Mouse (Mus musculus): ENCODE data around the gene Ubr4. TPM values are rescaled to one million over a fixed set of nuclear protein-coding genes. Genes with fewer than 3 reads are reported as not detected.

The Ubr4 gene
- total and polyA plus RNA-seq, 3 experiments = 90.0 to 123 (median 109) TPM

DNA sequence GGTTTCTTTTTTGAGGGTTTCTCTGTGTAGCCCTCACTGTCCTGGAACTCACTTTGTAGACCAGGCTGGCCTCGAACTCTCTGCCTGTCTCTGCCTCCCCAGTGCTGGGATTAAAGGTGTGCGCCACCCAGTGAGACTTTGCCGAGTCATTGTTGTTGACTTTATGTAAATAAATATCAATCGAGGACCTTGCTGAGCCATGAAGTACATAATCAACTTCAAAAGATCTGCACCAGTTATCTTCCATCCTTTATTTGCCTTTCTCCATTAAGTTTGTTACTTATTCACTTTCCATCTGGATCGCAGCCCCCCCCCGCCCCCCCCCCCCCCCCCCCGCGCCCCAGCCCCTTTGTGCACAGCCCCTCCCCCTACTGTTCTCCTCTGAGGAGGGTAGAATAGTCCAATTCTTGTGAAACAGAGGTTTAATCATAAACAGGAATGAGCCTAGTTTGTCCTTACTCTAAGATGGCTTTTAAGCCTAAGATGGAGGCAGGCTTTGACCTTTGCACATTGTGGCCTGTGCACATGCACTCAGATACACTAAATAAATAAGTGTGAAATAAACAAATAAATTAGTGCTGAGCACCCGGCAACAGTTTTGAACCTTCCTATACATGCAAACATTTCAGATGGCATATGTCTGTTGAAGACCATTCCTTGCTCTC lies 17.6 kb upstream of the Ubr4 start:
- DNase-seq = no peak
- Histone ChIP-seq H3K4me3 (no peak overlapping the region), H3K4me1 (ENCODE audit: control insufficient read depth, insufficient read depth, low read length) (no peaks in the 10 kb centered on the region), H3K9ac (ENCODE audit: low read depth, low read length) (no peak overlapping the region), H3K79me2 (replicated peaks; ENCODE audit: control insufficient read depth, insufficient read depth, low read length) (no peaks in the 10 kb centered on the region), H3K27me3 (ENCODE audit: control insufficient read depth, insufficient read depth, low read length) (no peaks in the 10 kb centered on the region), H3K27ac (no peak overlapping the region), H3K36me3 (ENCODE audit: control insufficient read depth, insufficient read depth, low read length) (no peaks in the 10 kb centered on the region)
- intact Hi-C loops (cut with DNase I) = loop anchor here (5.0 kb wide), 1 partner anchor 47 kb away; no protein-coding TSS in a partner anchor
- WGBS = 62% methylated on average over 8 of the region's 9 CpGs
- TF ChIP-seq CTCF (IDR thresholded peaks at IDR 0.05) (no peak), EP300 (IDR thresholded peaks at IDR 0.05; ENCODE audit: insufficient read depth, low read depth, low read length) (no peak), POLR2A (IDR thresholded peaks at IDR 0.05; ENCODE audit: insufficient read depth, low read depth, low read length) (no peak)

GRCm38 (mm10) chr4:139335507-139335906 lies 16.9 kb upstream of the Ubr4 start:
- TF ChIP-seq POLR2A (IDR thresholded peaks at IDR 0.05; ENCODE audit: insufficient read depth, low read depth, low read length) (no peak), EP300 (IDR thresholded peaks at IDR 0.05; ENCODE audit: insufficient read depth, low read depth, low read length) (no peak), CTCF (IDR thresholded peaks at IDR 0.05) (no peak)
- Histone ChIP-seq H3K79me2 (replicated peaks; ENCODE audit: control insufficient read depth, insufficient read depth, low read length) (no peaks in the 10 kb centered on the region), H3K36me3 (ENCODE audit: control insufficient read depth, insufficient read depth, low read length) (no peaks in the 10 kb centered on the region), H3K9ac (ENCODE audit: low read depth, low read length) (no peak overlapping the region), H3K4me1 (ENCODE audit: control insufficient read depth, insufficient read depth, low read length) (no peaks in the 10 kb centered on the region), H3K27ac (no peak overlapping the region), H3K4me3 (no peak overlapping the region), H3K27me3 (ENCODE audit: control insufficient read depth, insufficient read depth, low read length) (no peaks in the 10 kb centered on the region)
- no peak for DNase-seq
- WGBS = 35% methylated on average over 7 of the region's 7 CpGs
- intact Hi-C loops (cut with DNase I) = loop anchor here (5.0 kb wide), 1 partner anchor 48 kb away; no protein-coding TSS in a partner anchor

DNA sequence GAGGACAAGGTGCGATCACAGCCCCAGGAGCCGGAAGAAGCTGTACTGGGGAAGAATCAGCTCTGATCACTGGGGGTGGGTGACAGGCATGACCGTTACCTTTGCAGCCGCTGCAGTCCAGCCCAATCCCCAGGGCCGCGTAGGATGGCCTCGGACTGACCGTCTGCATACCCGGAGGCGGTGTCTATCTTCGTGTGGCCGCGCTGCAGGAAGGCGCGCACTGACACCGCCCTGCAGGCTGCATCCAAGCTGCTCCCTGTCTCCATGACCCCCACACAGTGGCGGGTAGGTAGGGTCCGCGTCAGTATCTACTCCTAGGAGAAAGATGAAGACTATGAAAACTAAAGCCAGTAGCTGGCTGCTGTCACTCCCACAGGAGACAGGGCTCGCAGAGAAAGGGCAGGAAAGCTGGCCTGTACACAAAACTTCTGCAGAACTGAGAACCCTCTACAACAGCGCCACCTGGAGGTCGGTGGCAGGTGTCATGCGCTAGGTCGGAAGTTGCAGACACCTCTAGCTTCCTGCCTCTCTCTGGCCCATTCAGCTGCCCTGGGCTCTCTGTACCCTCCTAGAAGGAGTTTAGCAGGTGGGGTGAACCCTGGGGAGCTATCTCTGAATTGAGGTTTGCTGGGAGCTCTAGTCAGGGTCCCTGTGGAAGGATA lies 15.5 kb upstream of the Ubr4 start:
- Histone ChIP-seq H3K36me3 (ENCODE audit: control insufficient read depth, insufficient read depth, low read length) (no peaks in the 10 kb centered on the region), H3K27ac (no peak overlapping the region), H3K79me2 (replicated peaks; ENCODE audit: control insufficient read depth, insufficient read depth, low read length) (no peaks in the 10 kb centered on the region), H3K4me3 (no peak overlapping the region; the same call in 1 of the 2 replicates), H3K27me3 (ENCODE audit: control insufficient read depth, insufficient read depth, low read length) (no peaks in the 10 kb centered on the region), H3K4me1 (ENCODE audit: control insufficient read depth, insufficient read depth, low read length) (no peaks in the 10 kb centered on the region), H3K9ac (ENCODE audit: low read depth, low read length) (peak overlapping the region; percentile 37)
- 12% methylated on average over 24 of the region's 24 CpGs for WGBS
- peak; percentile 79 to 84 for DNase-seq
- intact Hi-C loops (cut with DNase I) = loop anchor here (1.0 to 5.0 kb wide), 2 partner anchors 50 to 251 kb away; no protein-coding TSS in a partner anchor
- TF ChIP-seq POLR2A (IDR thresholded peaks at IDR 0.05; ENCODE audit: insufficient read depth, low read depth, low read length) (no peak), CTCF (IDR thresholded peaks at IDR 0.05) (peak; percentile 84), EP300 (IDR thresholded peaks at IDR 0.05; ENCODE audit: insufficient read depth, low read depth, low read length) (0 out of 2 replicates have a peak, but pooled peaks have one; percentile 45)

- intact Hi-C loops (cut with DNase I) = loop anchor here (5.0 kb wide), 1 partner anchor 51 kb away; no protein-coding TSS in a partner anchor
- no peak for DNase-seq
- WGBS = 45% methylated on average over 33 of the region's 33 CpGs
Measured at GRCm38 (mm10) chr4:139338145-139338544, 14.3 kb upstream of the Ubr4 start.

DNA sequence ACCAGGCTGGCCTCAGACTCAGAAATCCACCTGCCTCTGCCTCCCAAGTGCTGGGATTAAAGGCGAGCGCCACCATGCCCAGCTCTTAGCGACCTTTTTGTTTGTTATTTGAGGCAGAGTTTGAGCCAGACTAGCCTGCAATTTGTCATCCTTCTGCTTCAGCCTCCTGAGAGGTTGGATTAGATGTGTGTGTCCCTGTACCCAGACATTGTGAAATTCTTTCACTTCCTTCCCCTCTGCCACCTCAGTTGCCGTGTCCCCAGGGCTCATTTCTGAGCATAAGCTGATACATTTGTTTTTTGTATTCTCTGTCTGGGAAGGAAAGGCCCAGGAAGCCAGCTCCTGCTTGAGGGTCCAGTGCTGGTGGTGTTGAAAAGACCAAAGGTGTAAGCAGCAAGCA lies 11.6 kb upstream of the Ubr4 start:
- H3K27me3 ChIP-seq (ENCODE audit: control insufficient read depth, insufficient read depth, low read length) = no peaks in the 10 kb centered on the region
- no peak overlapping the region for H3K9ac ChIP-seq (ENCODE audit: low read depth, low read length)
- H3K36me3 ChIP-seq (ENCODE audit: control insufficient read depth, insufficient read depth, low read length) = no peaks in the 10 kb centered on the region
- 68% methylated on average over 4 of the region's 4 CpGs for WGBS
- H3K4me3 ChIP-seq = no peak overlapping the region
- no peak for TF ChIP-seq EP300 (IDR thresholded peaks at IDR 0.05; ENCODE audit: insufficient read depth, low read depth, low read length)
- no peak for TF ChIP-seq POLR2A (IDR thresholded peaks at IDR 0.05; ENCODE audit: insufficient read depth, low read depth, low read length)
- no peak for TF ChIP-seq CTCF (IDR thresholded peaks at IDR 0.05)
- no peak for DNase-seq
- intact Hi-C loops (cut with DNase I) = no loop called here
- no peak overlapping the region for H3K27ac ChIP-seq
- H3K4me1 ChIP-seq (ENCODE audit: control insufficient read depth, insufficient read depth, low read length) = no peaks in the 10 kb centered on the region
- no peaks in the 10 kb centered on the region for H3K79me2 ChIP-seq (replicated peaks; ENCODE audit: control insufficient read depth, insufficient read depth, low read length)

More at GRCm38 (mm10) chr4:139338145-139338544, 14.3 kb upstream of the Ubr4 start:
- no peaks in the 10 kb centered on the region for H3K4me1 ChIP-seq (ENCODE audit: control insufficient read depth, insufficient read depth, low read length)
- no peak overlapping the region for H3K4me3 ChIP-seq
- H3K27ac ChIP-seq = no peak overlapping the region
- H3K27me3 ChIP-seq (ENCODE audit: control insufficient read depth, insufficient read depth, low read length) = no peaks in the 10 kb centered on the region
- TF ChIP-seq POLR2A (IDR thresholded peaks at IDR 0.05; ENCODE audit: insufficient read depth, low read depth, low read length) (no peak), CTCF (IDR thresholded peaks at IDR 0.05) (no peak), EP300 (IDR thresholded peaks at IDR 0.05; ENCODE audit: insufficient read depth, low read depth, low read length) (no peak)
- no peaks in the 10 kb centered on the region for H3K79me2 ChIP-seq (replicated peaks; ENCODE audit: control insufficient read depth, insufficient read depth, low read length)
- H3K9ac ChIP-seq (ENCODE audit: low read depth, low read length) = no peak overlapping the region
- H3K36me3 ChIP-seq (ENCODE audit: control insufficient read depth, insufficient read depth, low read length) = no peaks in the 10 kb centered on the region
